Comparison of ENCODE assay signal across 21 mouse cellular contexts in the genomic region with DNA sequence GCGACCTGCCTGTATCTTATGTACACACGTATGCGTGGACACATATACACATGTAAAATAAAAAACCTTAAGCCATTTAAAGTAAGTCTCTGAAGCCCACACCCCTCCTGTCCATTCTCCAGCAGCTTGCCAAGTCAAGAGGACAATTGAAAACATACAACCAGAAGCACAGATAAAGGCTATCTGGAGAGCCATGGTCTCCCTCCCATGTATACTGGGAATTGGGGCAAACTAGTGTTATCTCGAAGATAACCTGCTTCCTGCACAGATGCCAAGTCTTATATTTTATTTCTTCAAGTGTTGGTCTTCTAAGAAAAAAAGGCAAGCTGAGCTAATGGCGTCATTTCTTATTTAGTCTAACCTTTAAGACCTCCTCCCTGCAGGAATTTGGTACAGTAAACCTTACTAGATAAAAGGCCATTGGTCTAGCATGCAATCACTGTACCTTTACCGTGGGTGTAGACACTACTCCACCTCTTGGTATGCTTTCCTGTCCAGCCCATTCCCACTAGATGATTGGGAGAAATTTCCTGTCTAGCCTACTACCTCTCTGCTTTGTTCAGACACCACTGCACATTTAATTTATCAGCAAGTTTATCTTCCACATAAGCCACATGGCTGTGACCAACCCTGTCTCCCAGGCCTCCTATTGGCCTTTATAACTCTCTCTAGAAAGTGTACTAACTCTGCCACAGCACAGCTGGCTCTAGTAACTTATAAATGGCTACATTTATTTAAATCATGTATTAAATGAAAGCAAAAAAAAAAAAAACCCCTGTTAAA.
A peak's percentile ranks its signal among the peaks of the same experiment; 100 is the strongest.
DNase-seq lines count a peak whose midpoint lies in the region; ATAC-seq and TF ChIP-seq lines count a peak whose summit lies in the region.
"Had no signal": no experiment of that assay in that cellular context is flagged by ENCODE, and none has a peak within 500 bp of the region (broad histone marks: within the 10 kb centered on the region; RNA-seq: fewer than 3 reads in every experiment).

No protein-coding gene starts in this region.

- 48% methylated on average over 6 of the region's 6 CpGs for WGBS in heart, embryonic 14.5 days
- 58% methylated on average over 6 of the region's 6 CpGs for WGBS in liver, embryonic 12.5 days (ENCODE audit: insufficient replicate concordance)
- 63% methylated on average over 6 of the region's 6 CpGs for WGBS in liver, postnatal 0 days (ENCODE audit: insufficient replicate concordance)

- TF ChIP-seq EP300 in liver, postnatal 0 days (IDR thresholded peaks at IDR 0.05; ENCODE audit: low read depth) = no peak

- no peaks in the 10 kb centered on the region for H3K36me3 ChIP-seq in heart, embryonic 14.5 days (ENCODE audit: control insufficient read depth, insufficient read depth, low read length)
- H3K36me3 ChIP-seq in liver, embryonic 12.5 days = no peaks in the 10 kb centered on the region
- no peaks in the 10 kb centered on the region for H3K36me3 ChIP-seq in liver, postnatal 0 days (replicated peaks; ENCODE audit: insufficient read depth, low read length)
- H3K36me3 ChIP-seq: embryonic facial prominence, embryonic 15.5 days; forebrain, embryonic 10.5 days; heart, embryonic 13.5 days; hindbrain, embryonic 15.5 days had no signal

- no peak for TF ChIP-seq CTCF in liver, postnatal 0 days (IDR thresholded peaks at IDR 0.05; ENCODE audit: low read depth)

- ATAC-seq in heart, embryonic 14.5 days (ENCODE audit: insufficient number of reproducible peaks, insufficient read depth, low FRiP score, low read depth) = peak; percentile 43; the same call in 1 of the 2 replicates
- peak; percentile 70 for ATAC-seq in liver, embryonic 12.5 days
- 0 out of 2 replicates have a peak, but pooled peaks have one; percentile 35 for ATAC-seq in liver, postnatal 0 days
- ATAC-seq: forebrain, embryonic 14.5 days; intestine, embryonic 16.5 days had no signal

- H3K27ac ChIP-seq in heart, embryonic 14.5 days (replicated peaks in 1 of 2; ENCODE audit: control insufficient read depth in 1 of 2, insufficient read depth in 1 of 2, low read depth in 2 of 2, low read length in 2 of 2) = no peak overlapping the region
- no peak overlapping the region for H3K27ac ChIP-seq in liver, embryonic 12.5 days
- H3K27ac ChIP-seq in liver, postnatal 0 days (ENCODE audit: low read depth) = no peak overlapping the region
- H3K27ac ChIP-seq: embryonic facial prominence, embryonic 15.5 days; forebrain, embryonic 10.5 days; heart, embryonic 13.5 days; hindbrain, embryonic 15.5 days had no signal

- no peak overlapping the region for H3K9ac ChIP-seq in heart, embryonic 14.5 days (ENCODE audit: low read length)
- no peak overlapping the region for H3K9ac ChIP-seq in liver, embryonic 12.5 days
- H3K9ac ChIP-seq in liver, postnatal 0 days (replicated peaks) = no peak overlapping the region
- H3K9ac ChIP-seq: embryonic facial prominence, embryonic 15.5 days; heart, embryonic 13.5 days; hindbrain, embryonic 15.5 days had no signal

- no peaks in the 10 kb centered on the region for H3K27me3 ChIP-seq in heart, embryonic 14.5 days (ENCODE audit: control insufficient read depth, insufficient read depth, low read length)
- no peaks in the 10 kb centered on the region for H3K27me3 ChIP-seq in liver, embryonic 12.5 days (replicated peaks)
- no peaks in the 10 kb centered on the region for H3K27me3 ChIP-seq in liver, postnatal 0 days (ENCODE audit: insufficient read depth, low read length)
- H3K27me3 ChIP-seq: embryonic facial prominence, embryonic 15.5 days; heart, embryonic 13.5 days; hindbrain, embryonic 15.5 days had no signal

- no peaks in the 10 kb centered on the region for H3K9me3 ChIP-seq in heart, embryonic 14.5 days (ENCODE audit: control insufficient read depth, low read length)
- no peaks in the 10 kb centered on the region for H3K9me3 ChIP-seq in liver, embryonic 12.5 days (replicated peaks)
- H3K9me3 ChIP-seq in liver, postnatal 0 days (ENCODE audit: low read length) = no peaks in the 10 kb centered on the region
- H3K9me3 ChIP-seq: embryonic facial prominence, embryonic 15.5 days; forebrain, embryonic 10.5 days; heart, embryonic 13.5 days; hindbrain, embryonic 15.5 days had no signal

- no peak for DNase-seq in heart, postnatal 25 days (ENCODE audit: low spot score)
- peak; percentile 36 for DNase-seq in 416B (ENCODE audit: low read depth)
- no peak for DNase-seq in liver, postnatal 0 days
- no peak for DNase-seq in thymus, postnatal 4 days
- DNase-seq in frontal cortex, postnatal 10 days (ENCODE audit: low spot score in 2 of 2) = no peak
- DNase-seq: adrenal gland, adult 8-10 months; adrenal gland, postnatal 36 days; cerebellum, adult 2 months; cerebellum, postnatal 10 days; embryo, embryonic 11 days; gastrocnemius, postnatal 36 days; heart, adult 18-20 months had no signal

- H3K4me1 ChIP-seq in heart, embryonic 14.5 days (ENCODE audit: control insufficient read depth in 2 of 2, insufficient read depth in 2 of 2, low read length in 2 of 2) = peaks cover 4 to 8% of the 10 kb centered on the region in 2 experiments; a peak in 2 of 4 replicates
- peaks cover 8% of the 10 kb centered on the region; the same call in 1 of the 2 replicates for H3K4me1 ChIP-seq in liver, embryonic 12.5 days
- H3K4me1 ChIP-seq in liver, postnatal 0 days (ENCODE audit: insufficient read depth) = peaks cover 3% of the 10 kb centered on the region
- H3K4me1 ChIP-seq: embryonic facial prominence, embryonic 15.5 days; forebrain, embryonic 10.5 days; hindbrain, embryonic 15.5 days had no signal

- no peak overlapping the region for H3K4me3 ChIP-seq in heart, embryonic 14.5 days (ENCODE audit: control insufficient read depth in 1 of 2, insufficient read depth in 1 of 2, low read depth in 1 of 2, low read length in 2 of 2)
- H3K4me3 ChIP-seq in liver, embryonic 12.5 days = no peak overlapping the region
- H3K4me3 ChIP-seq in liver, postnatal 0 days (ENCODE audit: low read depth, low read length) = no peak overlapping the region
- H3K4me3 ChIP-seq: embryonic facial prominence, embryonic 15.5 days; erythroblast, embryonic 14.5 days; forebrain, embryonic 10.5 days; heart, embryonic 13.5 days; hindbrain, embryonic 15.5 days had no signal

- H3K4me2 ChIP-seq in heart, embryonic 14.5 days (ENCODE audit: low read length) = no peak overlapping the region
- H3K4me2 ChIP-seq in liver, embryonic 12.5 days = no peak overlapping the region
- no peak overlapping the region for H3K4me2 ChIP-seq in liver, postnatal 0 days (ENCODE audit: low read depth, low read length)
- H3K4me2 ChIP-seq: embryonic facial prominence, embryonic 15.5 days; heart, embryonic 13.5 days; hindbrain, embryonic 15.5 days had no signal

- intact Hi-C loops in heart, postnatal 25 days (cut with DNase I) = no loop called here
